Comparison of ENCODE assay signal across 11 mouse cellular contexts in genomic region chr6:6136812-6137211, GRCm38 (mm10).
DNase-seq lines count a peak whose midpoint lies in the region; ATAC-seq and TF ChIP-seq lines count a peak whose summit lies in the region.
"Had no signal": no experiment of that assay in that cellular context is flagged by ENCODE, and none has a peak within 500 bp of the region (broad histone marks: within the 10 kb centered on the region; RNA-seq: fewer than 3 reads in every experiment).

No protein-coding gene starts in this region.

- DNase-seq in heart, adult 2 months: no peak
- DNase-seq in heart, adult 9 months (ENCODE audit: low spot score in 2 of 2): no peak
- no peak for DNase-seq in lung, postnatal 0 days (ENCODE audit: low spot score)
- DNase-seq in lung, postnatal 10 days: no peak
- no peak for DNase-seq in Patski (ENCODE audit: low read depth, low spot score)
- DNase-seq in spleen, postnatal 36 days (ENCODE audit: low spot score in 2 of 2): no peak
- DNase-seq in gastrocnemius, adult 18-20 months (ENCODE audit: low spot score): no peak
- DNase-seq: adrenal gland, postnatal 25 days had no signal

- TF ChIP-seq POLR2A in heart, adult 2 months (IDR thresholded peaks at IDR 0.05; ENCODE audit: insufficient read depth, low read depth, low read length): no peak

- H3K27ac ChIP-seq in heart, adult 2 months: no peak overlapping the region
- no peak overlapping the region for H3K27ac ChIP-seq in lung, postnatal 0 days (ENCODE audit: low read length)
- H3K27ac ChIP-seq: limb, embryonic 13.5 days had no signal

- H3K4me2 ChIP-seq in lung, postnatal 0 days (replicated peaks; ENCODE audit: low read depth, low read length): no peak overlapping the region
- H3K4me2 ChIP-seq: limb, embryonic 13.5 days had no signal

- ATAC-seq in lung, postnatal 0 days: no peak
- no peak for ATAC-seq in Patski
- ATAC-seq in megakaryocyte, adult 5-6 weeks (ENCODE audit: poor library complexity, severe bottlenecking): 0 out of 2 replicates have a peak, but pooled peaks have one; percentile 24

- no peaks in the 10 kb centered on the region for H3K79me2 ChIP-seq in heart, adult 2 months (replicated peaks; ENCODE audit: control insufficient read depth, insufficient read depth, low read length)

- H3K9ac ChIP-seq in heart, adult 2 months (ENCODE audit: low read depth, low read length): no peak overlapping the region
- H3K9ac ChIP-seq in lung, postnatal 0 days (replicated peaks; ENCODE audit: low read depth): no peak overlapping the region
- H3K9ac ChIP-seq: limb, embryonic 13.5 days had no signal

- no peak overlapping the region for H3K4me3 ChIP-seq in heart, adult 2 months
- H3K4me3 ChIP-seq in lung, postnatal 0 days (ENCODE audit: low read depth, low read length): no peak overlapping the region
- H3K4me3 ChIP-seq: limb, embryonic 13.5 days; megakaryocyte, embryonic 14.5 days had no signal

- CTCF ChIA-PET in Patski (lab: Charles Lee): interaction anchor here (0.7 to 2.3 kb wide), 8 partner anchors 9 to 748 kb away, joined by 3 to 13 read pairs (median 4); no protein-coding TSS in a partner anchor

- peak; percentile 59 for TF ChIP-seq CTCF in heart, adult 2 months (IDR thresholded peaks at IDR 0.05)
- peak; percentile 57 for TF ChIP-seq CTCF in lung, postnatal 0 days (IDR thresholded peaks at IDR 0.05)
- TF ChIP-seq CTCF in Patski (IDR thresholded peaks at IDR 0.05): peak; percentile 77

- no peaks in the 10 kb centered on the region for H3K9me3 ChIP-seq in lung, postnatal 0 days (ENCODE audit: low read length)

- intact Hi-C loops in heart, adult 2 months (cut with DNase I): no loop called here

- WGBS in heart, adult 2 months: 93% methylated on average over 3 of the region's 3 CpGs
- WGBS in lung, postnatal 0 days: 91% methylated on average over 3 of the region's 3 CpGs

- TF ChIP-seq EP300 in heart, adult 2 months (IDR thresholded peaks at IDR 0.05; ENCODE audit: insufficient read depth, low read depth, low read length): no peak
- no peak for TF ChIP-seq EP300 in lung, postnatal 0 days (IDR thresholded peaks at IDR 0.05)

- POLR2A ChIA-PET in Patski (lab: Charles Lee): interaction anchor here (0.7 kb wide), 1 partner anchor 100 kb away, joined by 3 read pairs; no protein-coding TSS in a partner anchor

- H3K4me1 ChIP-seq in heart, adult 2 months (ENCODE audit: control insufficient read depth, insufficient read depth, low read length): no peaks in the 10 kb centered on the region; the same call in 1 of the 2 replicates
- no peaks in the 10 kb centered on the region for H3K4me1 ChIP-seq in lung, postnatal 0 days (ENCODE audit: insufficient read depth, low read depth, low read length)
- H3K4me1 ChIP-seq: limb, embryonic 13.5 days had no signal

- H3K36me3 ChIP-seq in heart, adult 2 months (ENCODE audit: control insufficient read depth, insufficient read depth, low read length): no peaks in the 10 kb centered on the region
- no peaks in the 10 kb centered on the region for H3K36me3 ChIP-seq in lung, postnatal 0 days (ENCODE audit: insufficient read depth, low read length)

- in situ Hi-C loops in Patski (cut with MboI; ENCODE audit: low pct_unique_long_range_greater_than_20kb): no loop called here

- no peaks in the 10 kb centered on the region for H3K27me3 ChIP-seq in heart, adult 2 months (ENCODE audit: control insufficient read depth, insufficient read depth, low read length)
- H3K27me3 ChIP-seq in lung, postnatal 0 days (replicated peaks; ENCODE audit: insufficient read depth, low read length): no peaks in the 10 kb centered on the region
- H3K27me3 ChIP-seq in Patski: no peaks in the 10 kb centered on the region
- H3K27me3 ChIP-seq: limb, embryonic 13.5 days; megakaryocyte, embryonic 14.5 days had no signal
